Mouse (Mus musculus) hindbrain, embryonic 12.5 days (tissue): ENCODE results near the gene Nr2e3. TPM values are rescaled to one million over a fixed set of nuclear protein-coding genes. Genes with fewer than 3 reads are reported as not detected.

Experiments used
- ATAC-seq: fragments of 200-750 bp; cut with Nextera tagmentation; 2 replicates; pipeline ENCODE4 v1.8.0; 2017; ENCODE audit warnings: moderate TSS enrichment; ENCODE audit not compliant: low FRiP score
- H3K27ac ChIP-seq: fragments of 300-500 bp; sonication (generic); 2 replicates; pipeline ENCODE4 v1.5.1; 2016; ENCODE audit warnings: mild to moderate bottlenecking
- H3K27me3 ChIP-seq: fragments of 300-500 bp; sonication (generic); 2 replicates; pipeline ENCODE4 v1.6.1; 2016; ENCODE audit warnings: mild to moderate bottlenecking
- H3K36me3 ChIP-seq: fragments of 300-500 bp; sonication (generic); 2 replicates; pipeline ENCODE4 v1.6.1; 2016; ENCODE audit warnings: mild to moderate bottlenecking
- H3K4me1 ChIP-seq: fragments of 300-500 bp; sonication (generic); 2 replicates; pipeline ENCODE4 v1.6.1; 2016
- H3K4me2 ChIP-seq: fragments of 300-500 bp; sonication (generic); replicated peaks from 2 replicates; pipeline ENCODE4 v1.6.1; 2016; ENCODE audit warnings: mild to moderate bottlenecking
- H3K4me3 ChIP-seq: fragments of 300-500 bp; sonication (generic); 2 replicates; pipeline ENCODE4 v1.5.1; 2016; ENCODE audit warnings: mild to moderate bottlenecking
- H3K9ac ChIP-seq: fragments of 300-500 bp; sonication (generic); 2 replicates; pipeline ENCODE4 v1.6.1; 2016; ENCODE audit warnings: mild to moderate bottlenecking, moderate library complexity
- H3K9me3 ChIP-seq: fragments of 300-500 bp; sonication (generic); replicated peaks from 2 replicates; pipeline ENCODE4 v1.6.1; 2016; ENCODE audit warnings: mild to moderate bottlenecking
- WGBS: fragments of 180-500 bp; shearing (Covaris S2); methylation state at CpG from one replicate; pipeline ENCODE4 v1.1.7; 2016; 5-methylcytosine and 5-hydroxymethylcytosine counted together
- polyA plus RNA-seq: library from polyadenylated mRNA; unstranded; fragments of >200 nt; fragmentation: Nextera tagmentation; extraction: Ambion mirVana; gene quantifications from 2 replicates; pipeline ENCODE4 v1.2.1, GENCODE M21; 2016

Gene Nr2e3
- polyA plus RNA-seq, 1 experiment from 2014 or later: 0.12 TPM

DNA sequence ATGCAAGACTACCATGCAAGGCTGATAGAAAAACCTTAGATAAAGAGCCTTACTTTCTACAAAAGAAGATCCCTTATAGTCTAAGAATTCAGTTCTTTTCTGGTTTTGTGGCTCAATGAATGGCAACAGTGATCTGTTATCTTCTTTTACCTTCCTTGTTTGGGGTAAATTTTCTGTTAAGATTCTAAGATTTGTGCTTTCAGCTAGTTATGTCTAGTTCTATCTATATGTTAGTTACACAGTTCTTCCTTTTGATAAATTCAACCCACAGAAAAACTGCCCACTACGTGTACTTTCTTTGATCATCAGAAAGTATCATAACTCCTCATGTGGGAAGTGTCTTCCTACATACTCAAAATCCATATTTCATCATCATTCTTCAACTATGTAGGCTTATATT, 45.7 kb downstream of the Nr2e3 start:
- Histone ChIP-seq H3K36me3 (peaks cover 14% of the 10 kb centered on the region), H3K4me3 (no peak overlapping the region), H3K4me1 (no peaks in the 10 kb centered on the region), H3K4me2 (no peak overlapping the region), H3K27ac (no peak overlapping the region), H3K9ac (no peak overlapping the region), H3K9me3 (no peaks in the 10 kb centered on the region), H3K27me3 (no peaks in the 10 kb centered on the region)
- ATAC-seq: no peak
- WGBS: 97% methylated on average over 1 of the region's 1 CpGs

DNA sequence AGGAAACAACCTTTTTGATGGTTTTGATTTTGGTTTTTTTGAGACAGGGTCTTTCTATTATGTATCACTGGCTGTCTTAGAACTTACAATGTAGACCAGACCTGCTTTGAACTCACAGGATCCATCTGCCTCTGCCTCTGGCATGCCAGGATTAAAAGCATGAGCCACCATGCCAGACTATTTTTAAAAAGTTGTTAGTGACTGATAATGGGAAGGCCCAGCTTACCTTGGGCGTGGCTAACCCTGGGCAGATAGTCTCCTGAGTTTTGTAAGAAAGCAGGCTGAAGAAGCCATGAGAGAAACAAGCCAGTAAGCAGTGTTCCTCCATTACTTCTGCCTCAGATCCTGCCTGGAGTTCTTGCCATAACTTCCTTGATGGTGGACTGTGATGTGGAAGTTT, 57.1 kb downstream of the Nr2e3 start:
- Histone ChIP-seq H3K4me3 (no peak overlapping the region), H3K4me2 (no peak overlapping the region), H3K27me3 (no peaks in the 10 kb centered on the region), H3K4me1 (no peaks in the 10 kb centered on the region), H3K9me3 (no peaks in the 10 kb centered on the region), H3K36me3 (peaks cover 19% of the 10 kb centered on the region), H3K9ac (no peak overlapping the region), H3K27ac (no peak overlapping the region)
- no peak for ATAC-seq
- WGBS: 100% methylated on average over 1 of the region's 1 CpGs

Other genes with a start within 250 kb of the Nr2e3 start
- gene Senp8, start 209.9 kb downstream of the Nr2e3 start, polyA plus RNA-seq: 14.8 and 16.1 TPM in 2 replicates
- 23.5 and 26.2 TPM in 2 replicates for gene Myo9a, start 209.8 kb downstream of the Nr2e3 start, polyA plus RNA-seq